Mouse (Mus musculus): ENCODE data around the gene Fbxw26.
"Not testable (repeated sequence)": the region's sequence is repeated elsewhere in the genome, so short reads cannot be mapped to it uniquely, and the experiment has no call there.

The Fbxw26 gene

DNA sequence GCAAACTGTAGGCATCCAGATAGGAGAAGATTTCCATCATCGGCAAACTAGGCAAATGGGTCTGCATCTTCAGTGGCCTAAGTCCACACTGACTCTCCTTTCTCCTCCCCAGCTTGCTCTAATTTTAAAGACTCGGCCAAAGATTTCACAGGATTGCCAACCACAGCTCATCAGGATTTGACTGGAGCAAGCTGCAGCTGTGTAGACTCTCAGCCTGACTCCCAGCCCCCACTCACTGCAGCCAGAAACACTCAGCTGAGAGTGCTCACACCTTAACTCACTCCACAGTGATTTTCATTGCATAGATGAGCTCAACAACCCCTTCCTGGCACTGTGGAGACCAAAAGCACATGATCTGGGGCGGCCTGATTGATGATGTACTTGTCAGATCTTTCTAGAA is at the start of gene Fbxw26:
Fbxw26 (minus strand) TSS at position 101 of the 400 bp plus-strand sequence.
- DNase-seq (ENCODE audit: low read depth, low spot score) = not testable (repeated sequence)

DNA sequence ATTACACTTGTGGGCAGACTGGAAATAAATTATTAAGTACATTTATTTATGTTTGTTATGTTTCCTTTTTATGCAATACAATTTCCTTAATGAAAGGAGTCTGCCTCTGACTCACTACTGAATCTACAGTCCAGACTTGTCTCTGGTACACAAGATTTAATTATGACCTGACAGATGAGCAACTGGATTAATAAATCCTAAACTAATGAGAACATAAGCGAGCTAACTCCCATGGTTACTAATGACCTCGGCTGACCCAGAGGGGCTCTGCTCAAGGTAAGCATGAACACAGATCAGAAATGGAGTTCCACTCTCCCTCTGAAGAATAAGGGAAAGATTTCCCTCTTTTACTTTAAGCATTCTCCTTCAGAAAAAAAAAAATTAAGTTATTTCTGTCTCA is 49.3 kb upstream of the Fbxw26 start:
- DNase-seq (ENCODE audit: low read depth, low spot score) = no peak

DNA sequence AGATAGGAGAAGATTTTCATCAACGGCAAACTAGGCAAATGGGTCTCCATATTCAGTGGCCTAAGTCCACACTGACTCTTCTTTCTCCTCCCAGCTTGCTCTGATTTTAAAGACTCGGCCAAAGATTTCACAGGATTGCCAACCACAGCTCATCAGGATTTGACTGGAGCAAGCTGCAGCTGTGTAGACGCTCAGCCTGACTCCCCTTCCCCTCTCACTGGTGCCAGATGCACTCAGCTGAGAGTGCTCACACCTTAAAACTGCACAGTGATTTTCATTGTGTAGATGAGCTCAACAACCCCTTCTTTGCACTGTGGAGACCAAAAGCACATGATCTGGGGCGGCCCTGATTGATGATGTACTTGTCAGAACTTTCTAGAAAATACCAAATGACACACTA is 44.7 kb upstream of the Fbxw26 start, which contains the start of gene Fbxw27:
Fbxw27 (minus strand) TSS at position 101 of the 400 bp plus-strand sequence.
- not testable (repeated sequence) for DNase-seq (ENCODE audit: low read depth, low spot score)

DNA sequence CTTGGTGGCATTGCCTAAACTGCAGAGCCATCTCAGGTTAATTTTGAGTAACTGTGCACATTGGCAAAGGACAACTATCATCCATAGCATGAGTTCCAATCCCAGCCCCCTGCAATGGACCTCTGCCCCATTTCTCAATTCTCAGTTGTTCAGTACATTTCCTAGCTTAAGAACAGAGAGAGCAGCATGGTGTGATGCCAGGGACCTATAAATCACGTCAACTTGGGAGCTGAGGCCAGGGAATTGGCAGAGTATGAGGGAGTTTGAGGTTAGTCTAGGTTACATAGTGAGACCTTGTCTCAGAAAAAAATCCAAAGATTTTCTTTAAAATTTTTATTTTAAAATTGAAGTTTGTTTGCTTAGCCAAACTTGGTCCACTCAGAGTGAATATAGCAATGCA is 21.0 kb upstream of the Fbxw26 start:
- DNase-seq (ENCODE audit: low read depth, low spot score) = not testable (repeated sequence)

DNA sequence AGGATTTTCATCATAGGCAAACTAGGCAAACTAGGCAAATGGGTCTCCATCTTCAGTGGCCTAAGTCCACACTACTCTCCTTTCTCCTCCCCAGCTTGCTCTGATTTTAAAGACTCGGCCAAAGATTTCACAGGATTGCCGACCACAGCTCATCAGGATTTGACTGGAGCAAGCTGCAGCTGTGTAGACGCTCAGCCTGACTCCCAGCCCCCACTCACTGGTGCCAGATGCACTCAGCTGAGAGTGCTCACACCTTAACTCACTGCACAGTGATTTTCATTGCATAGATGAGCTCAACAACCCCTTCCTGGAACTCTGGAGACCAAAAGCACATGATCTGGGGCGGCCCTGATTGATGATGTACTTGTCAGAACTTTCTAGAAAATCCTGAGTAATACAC is 43.3 kb downstream of the Fbxw26 start, which contains the start of gene Fbxw18:
Fbxw18 (minus strand) TSS at position 101 of the 400 bp plus-strand sequence.
- DNase-seq (ENCODE audit: low read depth, low spot score) = not testable (repeated sequence)

DNA sequence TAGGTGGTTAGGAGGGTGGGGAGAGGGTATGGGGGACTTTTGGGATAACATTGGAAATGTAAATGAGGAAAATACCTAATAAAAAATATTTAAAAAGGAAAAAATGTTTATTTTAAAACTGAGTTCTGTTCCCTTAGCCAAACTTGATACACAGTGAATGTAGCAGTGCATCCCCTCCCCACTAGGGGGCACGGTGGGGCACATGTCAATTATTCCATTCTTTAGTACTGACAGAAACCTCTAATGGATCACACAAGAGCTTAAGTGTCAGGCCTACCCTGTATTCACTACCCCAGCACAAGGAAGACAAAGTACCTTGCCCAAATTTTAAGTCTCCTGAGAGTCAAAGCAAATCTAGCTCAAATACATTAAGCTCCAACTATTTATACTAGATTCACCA is 60.6 kb downstream of the Fbxw26 start:
- peak; percentile 7 for DNase-seq (ENCODE audit: low read depth, low spot score)
